Mouse (Mus musculus) megakaryocyte-erythroid progenitor cell, adult 5-6 weeks (primary cell): Measurements from ENCODE around the gene Mafg. TPM values are rescaled to one million over a fixed set of nuclear protein-coding genes. Genes with fewer than 3 reads are reported as not detected.
"Not testable (repeated sequence)": the region's sequence is repeated elsewhere in the genome, so short reads cannot be mapped to it uniquely, and the experiment has no call there.

Source experiments
- ATAC-seq: replicated peaks from 2 replicates; pipeline ENCODE4 v1.8.0; 2016; ENCODE audit warnings: mild to moderate bottlenecking, inconsistent platforms; ENCODE audit not compliant: severe bottlenecking, poor library complexity, low FRiP score, low TSS enrichment
- total RNA-seq, 2 experiments: library from RNA; stranded (forward) in 1 of 2; stranded (reverse) in 1 of 2; fragments of 200-1000, 215-1000 nt in 1 of 2; fragments of >200 nt in 1 of 2; fragmentation: Nextera tagmentation in 1 of 2; gene quantifications; 2 replicates each; pipeline ENCODE4 v1.2.3; 2014 to 2017

Gene Mafg
- total RNA-seq, 2 experiments from 2014 or later, result 11.7 to 26.0 TPM

GRCm38 (mm10) chr11:120605667-120606066 lies 27.7 kb downstream of the Mafg start:
- ATAC-seq, result no peak

- no peak for ATAC-seq
Observed at GRCm38 (mm10) chr11:120603545-120603944, 29.9 kb downstream of the Mafg start.

- ATAC-seq, result no peak
Observed at GRCm38 (mm10) chr11:120600716-120601115, 32.7 kb downstream of the Mafg start.

GRCm38 (mm10) chr11:120598990-120599549 lies 34.3 kb downstream of the Mafg start:
- ATAC-seq, result no peak

GRCm38 (mm10) chr11:120598283-120598989 lies 35.0 kb downstream of the Mafg start, which contains the start of the genes Alyref and Anapc11:
Gene Alyref (minus strand): TSS chr11:120598365.
Gene Anapc11 (plus strand): TSS chr11:120598421.
- peak; percentile 91 for ATAC-seq

- 0 out of 2 replicates have a peak, but pooled peaks have one; percentile 7 for ATAC-seq
Observed at GRCm38 (mm10) chr11:120597240-120598235, 35.9 kb downstream of the Mafg start.

GRCm38 (mm10) chr11:120588531-120588930 lies 44.9 kb downstream of the Mafg start:
- peak; percentile 80 for ATAC-seq

GRCm38 (mm10) chr11:120583937-120584336 lies 49.5 kb downstream of the Mafg start:
- ATAC-seq, result no peak

GRCm38 (mm10) chr11:120582982-120583293 lies 50.5 kb downstream of the Mafg start:
- not testable (repeated sequence) for ATAC-seq

- 0 out of 2 replicates have a peak, but pooled peaks have one; percentile 16 for ATAC-seq
Observed at GRCm38 (mm10) chr11:120582268-120582981, 51.0 kb downstream of the Mafg start.

GRCm38 (mm10) chr11:120581490-120582267 lies 51.7 kb downstream of the Mafg start, which contains the start of gene Arhgdia:
Gene Arhgdia (minus strand): TSS chr11:120581624.
- peak; percentile 39 for ATAC-seq

GRCm38 (mm10) chr11:120580871-120581331 lies 52.5 kb downstream of the Mafg start:
- ATAC-seq, result no peak

- no peak; the same call in 1 of the 2 replicates for ATAC-seq
Observed at GRCm38 (mm10) chr11:120580190-120580589, 53.2 kb downstream of the Mafg start.

GRCm38 (mm10) chr11:120579316-120580107 lies 53.9 kb downstream of the Mafg start:
- no peak for ATAC-seq

- no peak for ATAC-seq
Observed at GRCm38 (mm10) chr11:120578694-120579243, 54.6 kb downstream of the Mafg start.

GRCm38 (mm10) chr11:120578024-120578693 lies 55.2 kb downstream of the Mafg start:
- ATAC-seq, result no peak
